In the genomic region with DNA sequence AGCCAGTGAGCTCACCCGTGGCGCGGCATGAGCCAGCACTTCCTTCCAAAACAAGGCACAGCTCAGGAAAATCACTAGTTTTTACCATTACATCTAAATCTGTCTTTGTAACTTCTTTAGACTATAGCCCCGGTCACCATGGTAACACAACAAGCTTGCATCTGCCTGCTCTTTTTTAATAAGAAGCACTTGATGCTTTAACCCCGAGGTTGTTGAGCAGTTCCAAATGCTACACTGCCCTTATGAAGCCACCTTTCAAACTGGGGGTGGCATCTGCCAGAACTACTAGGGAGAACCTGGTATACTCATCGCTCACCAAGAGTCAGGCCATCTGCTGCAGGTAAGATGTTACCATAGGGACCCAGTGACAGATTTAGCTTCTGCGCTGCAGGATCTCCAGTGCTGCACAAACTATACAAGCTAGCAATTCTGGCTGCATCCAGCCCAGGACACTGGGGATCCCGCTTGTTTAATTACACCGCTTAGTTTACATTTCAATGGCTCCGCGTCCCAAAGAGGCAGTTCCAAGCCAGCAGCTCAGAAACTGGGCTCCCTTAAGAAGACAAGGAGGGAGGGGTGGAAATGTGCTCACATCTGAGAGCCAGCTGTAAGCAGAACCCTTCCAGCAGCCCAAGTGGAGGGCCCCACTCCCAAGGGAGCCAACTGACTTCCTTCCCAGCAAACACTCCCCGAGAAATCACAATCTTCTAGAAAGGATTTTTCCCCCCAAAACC, we compare ENCODE assay signal across 8 mouse cellular contexts.
A peak's percentile ranks its signal among the peaks of the same experiment; 100 is the strongest.
DNase-seq lines count a peak whose midpoint lies in the region; ATAC-seq and TF ChIP-seq lines count a peak whose summit lies in the region.

No protein-coding gene starts in this region.

- peaks cover 6% of the 10 kb centered on the region; the same call in 1 of the 2 replicates for H3K4me1 ChIP-seq in kidney, postnatal 0 days (replicated peaks; ENCODE audit: insufficient read depth, low read length)
- 0 out of 2 replicates have a peak, but pooled peaks cover 2% of the 10 kb centered on the region for H3K4me1 ChIP-seq in intestine, embryonic 15.5 days (replicated peaks)
- H3K4me1 ChIP-seq in liver, postnatal 0 days (ENCODE audit: insufficient read depth) = no peaks in the 10 kb centered on the region
- H3K4me1 ChIP-seq in thymus, adult 2 months (replicated peaks; ENCODE audit: control insufficient read depth, insufficient read depth, low read length) = no peaks in the 10 kb centered on the region

- 0 out of 2 replicates have a peak overlapping the region, but pooled peaks have one; percentile 31 for H3K9ac ChIP-seq in kidney, postnatal 0 days (ENCODE audit: low read depth, low read length)
- H3K9ac ChIP-seq in intestine, embryonic 15.5 days = 0 out of 2 replicates have a peak overlapping the region, but pooled peaks have one; percentile 4
- no peak overlapping the region for H3K9ac ChIP-seq in liver, postnatal 0 days (replicated peaks)

- ATAC-seq in kidney, postnatal 0 days (replicated peaks; ENCODE audit: low FRiP score, low read depth) = peak; percentile 51; the same call in 1 of the 2 replicates
- peak; percentile 8 for ATAC-seq in granulocyte monocyte progenitor cell, adult 5-6 weeks (replicated peaks; ENCODE audit: poor library complexity, severe bottlenecking)
- peak; percentile 89 for ATAC-seq in intestine, embryonic 15.5 days
- no peak for ATAC-seq in liver, postnatal 0 days

- H3K36me3 ChIP-seq in kidney, postnatal 0 days (ENCODE audit: insufficient read depth, low read length) = no peaks in the 10 kb centered on the region
- no peaks in the 10 kb centered on the region for H3K36me3 ChIP-seq in intestine, embryonic 15.5 days
- no peaks in the 10 kb centered on the region for H3K36me3 ChIP-seq in liver, postnatal 0 days (replicated peaks; ENCODE audit: insufficient read depth, low read length)
- H3K36me3 ChIP-seq in thymus, adult 2 months (ENCODE audit: control insufficient read depth, insufficient read depth, low read length) = no peaks in the 10 kb centered on the region

- H3K4me2 ChIP-seq in kidney, postnatal 0 days (ENCODE audit: low read length) = peak overlapping the region; percentile 56
- peak overlapping the region; percentile 58 for H3K4me2 ChIP-seq in intestine, embryonic 15.5 days (replicated peaks)
- peak overlapping the region; percentile 53 for H3K4me2 ChIP-seq in liver, postnatal 0 days (ENCODE audit: low read depth, low read length)

- H3K4me3 ChIP-seq in kidney, postnatal 0 days (replicated peaks; ENCODE audit: low read depth, low read length) = peak overlapping the region; percentile 20
- peak overlapping the region; percentile 23 for H3K4me3 ChIP-seq in intestine, embryonic 15.5 days (replicated peaks)
- H3K4me3 ChIP-seq in liver, postnatal 0 days (ENCODE audit: low read depth, low read length) = no peak overlapping the region
- no peak overlapping the region for H3K4me3 ChIP-seq in thymus, adult 2 months (ENCODE audit: control insufficient read depth, insufficient read depth, low read length)

- no peaks in the 10 kb centered on the region for H3K27me3 ChIP-seq in kidney, postnatal 0 days (ENCODE audit: insufficient read depth, low read length)
- H3K27me3 ChIP-seq in intestine, embryonic 15.5 days (replicated peaks) = no peaks in the 10 kb centered on the region
- H3K27me3 ChIP-seq in liver, postnatal 0 days (ENCODE audit: insufficient read depth, low read length) = no peaks in the 10 kb centered on the region
- H3K27me3 ChIP-seq in thymus, adult 2 months (ENCODE audit: control insufficient read depth, insufficient read depth, low read length) = no peaks in the 10 kb centered on the region

- no peak overlapping the region for H3K27ac ChIP-seq in kidney, postnatal 0 days
- H3K27ac ChIP-seq in intestine, embryonic 15.5 days = peak overlapping the region; percentile 71
- no peak overlapping the region for H3K27ac ChIP-seq in liver, postnatal 0 days (ENCODE audit: low read depth)
- no peak overlapping the region for H3K27ac ChIP-seq in thymus, adult 2 months (ENCODE audit: control insufficient read depth, insufficient read depth, low read length)

- no peak for TF ChIP-seq EP300 in liver, postnatal 0 days (IDR thresholded peaks at IDR 0.05; ENCODE audit: low read depth)

- peak; percentile 66 for DNase-seq in kidney, postnatal 0 days (ENCODE audit: low spot score)
- DNase-seq in kidney, adult 8-10 months = no peak
- peak; percentile 75 for DNase-seq in embryo, embryonic 10.5 days (ENCODE audit: low spot score)
- DNase-seq in liver, postnatal 0 days = no peak
- peak; percentile 74 to 85 for DNase-seq in right cerebral cortex, postnatal 10 days (ENCODE audit: low spot score in 2 of 2)
- DNase-seq in thymus, adult 2 months = no peak

- H3K9me3 ChIP-seq in kidney, postnatal 0 days (replicated peaks; ENCODE audit: low read length) = no peaks in the 10 kb centered on the region
- no peaks in the 10 kb centered on the region for H3K9me3 ChIP-seq in intestine, embryonic 15.5 days
- no peaks in the 10 kb centered on the region for H3K9me3 ChIP-seq in liver, postnatal 0 days (ENCODE audit: low read length)

- no peak for TF ChIP-seq CTCF in kidney, postnatal 0 days (IDR thresholded peaks at IDR 0.05; ENCODE audit: low read depth)
- TF ChIP-seq CTCF in liver, postnatal 0 days (IDR thresholded peaks at IDR 0.05; ENCODE audit: low read depth) = no peak
- no peak for TF ChIP-seq CTCF in thymus, adult 2 months (IDR thresholded peaks at IDR 0.05; ENCODE audit: borderline replicate concordance, control insufficient read depth, extremely low read depth, insufficient read depth, low read length, poor library complexity)

- WGBS in kidney, postnatal 0 days = 11% methylated on average over 12 of the region's 12 CpGs
- WGBS in intestine, embryonic 15.5 days = 19% methylated on average over 12 of the region's 12 CpGs
- WGBS in liver, postnatal 0 days (ENCODE audit: insufficient replicate concordance) = 30% methylated on average over 12 of the region's 12 CpGs
- WGBS in thymus, adult 2 months = 30% methylated on average over 12 of the region's 12 CpGs

- TF ChIP-seq POLR2A in thymus, adult 2 months (IDR thresholded peaks at IDR 0.05; ENCODE audit: control insufficient read depth, extremely low read depth, insufficient read depth, low read length, poor library complexity) = no peak

Comparison
In these comparisons a context has a peak if more than half of its experiments do, and no peak if none do; other contexts are left out.
1. DNase-seq: peak in kidney, postnatal 0 days (single experiment), embryo, embryonic 10.5 days (single experiment) and right cerebral cortex, postnatal 10 days (2 of 2); none in kidney, adult 8-10 months (0 of 2), liver, postnatal 0 days (single experiment) and thymus, adult 2 months (single experiment).
2. H3K4me3 ChIP-seq: peak in kidney, postnatal 0 days (single experiment) and intestine, embryonic 15.5 days (single experiment); none in liver, postnatal 0 days (single experiment) and thymus, adult 2 months (single experiment).
3. Peak in every context shown above with its lines, with median percentiles within 50 percentile points of each other: H3K4me2 ChIP-seq.